Mouse (Mus musculus) heart, postnatal 14 days (tissue): ENCODE data around the gene Olfr1012. TPM values are rescaled to one million over a fixed set of nuclear protein-coding genes. Genes with fewer than 3 reads are reported as not detected.
"Not testable (repeated sequence)": the region's sequence is repeated elsewhere in the genome, so short reads cannot be mapped to it uniquely, and the experiment has no call there.

Experiments used
- DNase-seq, 2 experiments: peaks; one replicate each; pipeline ENCODE4 v3.0.0; 2021 to 2022
- intact Hi-C: fragments of 180-260 bp; cut with DNase I; formaldehyde crosslinking; loops from one replicate; pipeline ENCODE4 v1.15.1; 2025
- long read RNA-seq, 2 experiments: library from polyadenylated mRNA; stranded (forward); transcript quantifications; one replicate each; pipeline ENCODE4 v2.0.0; 2021
- total RNA-seq, 2 experiments: library from RNA; stranded (reverse); gene quantifications; 2 replicates each; pipeline ENCODE4 v1.2.3; 2021

Olfr1012 gene
- not detected for total RNA-seq
- long read RNA-seq, experiment 1 = 0 reads
- long read RNA-seq, experiment 2 = 0 reads

DNA sequence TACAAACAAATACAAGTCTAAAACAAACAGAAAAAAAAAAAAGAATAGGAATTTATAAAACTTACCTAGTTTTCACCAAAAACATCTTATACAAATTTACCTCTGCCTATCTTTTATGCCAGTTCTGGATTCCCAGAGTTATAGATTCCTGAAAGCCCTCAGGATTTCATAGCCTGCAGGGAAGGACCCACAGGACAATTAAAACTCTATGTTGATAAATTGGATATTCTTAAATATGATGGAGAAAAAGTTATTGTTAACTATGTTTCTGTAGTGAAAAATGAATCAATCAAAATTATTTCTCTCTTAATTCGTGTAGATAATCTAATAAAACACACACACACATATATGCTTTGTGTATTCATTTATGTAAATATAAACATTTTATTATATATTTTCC, at the start of gene Olfr1012:
Olfr1012 (minus strand) TSS at position 101 of the 400 bp plus-strand sequence.
- no peak for DNase-seq
- intact Hi-C loops = no loop called here

DNA sequence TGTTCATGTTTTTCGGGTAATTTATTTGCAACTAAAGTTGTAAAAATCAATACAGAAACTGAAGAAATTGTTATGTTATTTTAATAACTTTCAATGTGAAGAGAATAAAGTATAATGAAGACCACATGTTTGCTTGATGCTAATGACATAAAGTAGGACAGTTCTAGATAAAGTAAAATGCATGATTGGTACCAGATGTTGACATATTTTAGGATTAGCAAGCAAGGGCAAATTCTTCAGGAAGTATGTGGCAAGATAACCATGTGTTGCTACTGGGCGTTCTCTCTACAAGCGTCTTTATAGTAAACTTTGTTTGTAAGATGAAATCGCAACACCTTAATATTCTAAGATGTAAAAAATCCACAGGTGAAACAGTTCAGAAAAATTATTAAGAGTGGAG, 41.9 kb upstream of the Olfr1012 start:
- no peak for DNase-seq
- intact Hi-C loops = no loop called here

DNA sequence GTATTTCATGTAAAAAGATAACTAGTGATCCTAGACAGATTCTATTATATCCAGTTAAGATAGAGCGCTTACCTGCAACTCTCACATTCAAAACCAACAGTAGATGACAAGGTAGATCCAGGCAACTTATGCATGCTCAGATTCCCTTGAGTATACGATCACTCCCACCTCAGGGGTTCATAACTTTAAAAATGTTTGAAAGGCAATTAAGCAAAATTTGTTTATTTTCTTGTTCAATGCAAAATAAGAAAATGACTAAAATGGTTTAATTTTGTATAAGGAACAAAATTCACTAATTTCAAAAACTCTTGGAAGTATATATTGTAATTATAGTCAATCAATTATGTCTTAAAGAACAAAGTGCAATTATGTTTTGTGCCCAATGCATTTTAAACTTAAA, 39.9 kb upstream of the Olfr1012 start, which contains the start of gene Olfr1016:
Olfr1016 (minus strand) TSS at position 101 of the 400 bp plus-strand sequence.
- intact Hi-C loops = no loop called here
- DNase-seq = no peak

DNA sequence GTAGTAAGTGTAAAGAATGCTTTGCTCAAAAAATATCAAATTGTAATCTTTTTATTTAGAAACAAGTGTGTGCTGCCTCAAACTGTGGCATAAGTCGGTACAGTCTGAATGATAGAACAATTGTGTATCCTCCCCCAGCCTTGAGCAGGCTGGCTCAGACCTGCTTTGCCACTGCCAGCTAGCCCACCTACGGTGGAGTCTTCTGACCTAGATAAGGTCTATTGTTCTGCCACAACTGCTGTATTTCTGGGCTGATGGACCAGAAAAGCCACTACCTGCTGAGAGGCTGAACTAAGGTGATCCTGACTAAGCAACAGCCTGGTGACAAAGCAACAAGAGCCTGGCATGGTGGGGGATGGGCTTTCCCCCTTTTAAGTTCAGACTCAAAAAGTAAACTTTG, 29.8 kb upstream of the Olfr1012 start:
- intact Hi-C loops = no loop called here
- DNase-seq = no peak

DNA sequence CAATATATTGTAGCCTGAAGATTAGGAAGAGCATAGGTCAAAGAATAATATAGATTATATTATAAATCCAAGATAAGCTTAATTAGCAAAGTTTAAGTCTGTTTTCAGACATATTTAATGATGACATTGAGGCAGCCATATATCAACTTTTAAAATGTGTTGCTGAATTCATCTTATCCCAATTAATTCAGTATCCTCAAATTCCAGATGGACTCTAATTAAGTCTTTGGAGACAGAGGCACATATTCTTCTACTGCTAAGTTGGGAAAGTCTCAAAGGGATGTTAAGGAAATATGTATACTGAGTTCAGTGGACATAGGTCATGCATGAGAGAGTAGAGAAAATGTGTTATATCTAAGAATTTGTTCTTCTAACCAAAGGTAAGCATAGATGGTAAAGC, 19.2 kb upstream of the Olfr1012 start, which contains the start of gene Olfr1015:
Olfr1015 (plus strand) TSS at position 301 of the 400 bp plus-strand sequence.
- DNase-seq = no peak
- intact Hi-C loops = no loop called here

DNA sequence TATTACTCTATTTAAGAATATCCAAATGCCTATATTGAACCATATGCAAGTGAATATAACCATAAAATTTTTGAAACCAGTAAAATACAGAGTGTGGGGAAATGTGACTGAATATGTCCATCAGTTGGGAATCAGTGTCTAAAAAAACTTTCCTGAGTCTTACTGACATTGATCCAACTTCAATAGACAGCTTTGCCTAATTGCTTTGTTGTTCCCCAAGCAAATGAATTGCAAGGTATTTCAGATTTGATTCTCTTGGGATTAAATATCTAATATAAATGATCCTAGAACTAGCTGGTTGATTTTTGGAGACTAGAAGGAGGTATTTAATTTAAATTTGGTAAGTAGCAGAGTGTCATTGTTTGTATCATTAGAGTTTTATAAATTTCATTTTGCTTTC, 9.8 kb upstream of the Olfr1012 start, which contains the start of gene Olfr1014:
Olfr1014 (plus strand) TSS at position 301 of the 400 bp plus-strand sequence.
- DNase-seq = no peak
- intact Hi-C loops = no loop called here

- intact Hi-C loops = no loop called here
These were observed 4.2 kb upstream of the Olfr1012 start, which contains the start of gene Olfr1013 for GRCm38 (mm10) chr2:85766798-85767197. Gene Olfr1013 (plus strand): TSS chr2:85767098.

DNA sequence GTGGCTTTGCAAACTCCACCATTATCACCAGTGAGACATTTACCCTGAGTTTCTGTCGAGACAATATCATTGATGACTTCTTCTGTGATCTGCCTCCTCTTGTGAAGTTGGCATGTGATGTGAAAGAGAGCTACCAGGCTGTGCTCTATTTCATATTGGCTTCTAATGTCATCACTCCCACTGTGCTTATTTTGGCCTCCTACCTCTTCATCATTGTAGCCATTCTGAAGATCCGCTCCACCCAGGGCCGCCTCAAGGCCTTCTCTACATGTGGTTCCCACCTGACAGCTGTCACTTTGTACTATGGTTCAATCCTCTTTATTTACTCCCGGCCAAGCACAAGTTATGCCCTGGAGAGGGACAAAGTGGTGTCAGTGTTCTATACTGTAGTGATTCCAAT, 8.7 kb downstream of the Olfr1012 start:
- intact Hi-C loops = no loop called here
- DNase-seq = no peak

More at GRCm38 (mm10) chr2:85766798-85767197, 4.2 kb upstream of the Olfr1012 start, which contains the start of gene Olfr1013:
- no peak for DNase-seq

- intact Hi-C loops = loop anchor here (2.0 kb wide), 1 partner anchor 739 kb away; no protein-coding TSS in a partner anchor
- DNase-seq = peak in 1 of 2 experiments; percentile 23
These were observed 36.8 kb downstream of the Olfr1012 start for GRCm38 (mm10) chr2:85725793-85726192.

DNA sequence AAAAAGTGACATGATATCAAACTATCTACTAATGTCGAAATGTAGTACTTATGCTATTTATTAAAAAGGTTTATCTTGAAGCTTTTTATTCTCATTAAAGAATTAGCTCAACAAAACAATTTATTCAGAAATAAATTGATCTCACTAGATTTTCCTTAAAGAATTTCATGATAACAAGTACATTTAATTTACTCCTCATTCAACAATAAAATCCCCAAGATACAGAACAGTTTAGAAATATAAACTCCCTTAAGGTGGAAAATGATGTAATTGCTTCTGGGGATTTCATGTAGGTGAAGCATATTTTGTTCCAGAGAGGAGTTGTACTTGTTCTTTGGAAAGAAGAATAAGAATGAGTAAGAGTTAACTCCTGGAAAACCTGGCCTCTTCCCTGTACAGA, 47.4 kb downstream of the Olfr1012 start, which contains the start of gene Olfr1009:
Olfr1009 (plus strand) TSS at position 301 of the 400 bp plus-strand sequence.
- intact Hi-C loops = no loop called here
- no peak for DNase-seq

DNA sequence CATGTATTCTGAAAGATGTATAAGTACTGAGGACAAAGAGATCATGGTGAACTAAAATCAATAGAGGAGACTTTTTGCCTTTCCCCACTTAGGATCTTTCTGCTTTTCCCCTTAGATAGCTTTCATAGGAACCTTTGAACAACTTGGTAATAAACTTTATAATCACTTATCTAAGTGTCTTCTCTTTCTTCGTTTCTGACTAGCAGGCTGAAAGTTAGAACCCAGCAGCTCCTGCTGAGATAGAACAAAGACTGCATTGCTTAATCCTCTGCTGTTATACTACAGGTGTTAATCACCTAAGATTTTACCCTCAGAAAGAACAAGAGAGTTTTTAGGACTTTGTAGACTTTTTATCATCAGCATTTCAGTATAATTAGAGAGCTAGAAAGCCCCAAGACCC, 51.4 kb downstream of the Olfr1012 start:
- no peak for DNase-seq
- intact Hi-C loops = no loop called here

DNA sequence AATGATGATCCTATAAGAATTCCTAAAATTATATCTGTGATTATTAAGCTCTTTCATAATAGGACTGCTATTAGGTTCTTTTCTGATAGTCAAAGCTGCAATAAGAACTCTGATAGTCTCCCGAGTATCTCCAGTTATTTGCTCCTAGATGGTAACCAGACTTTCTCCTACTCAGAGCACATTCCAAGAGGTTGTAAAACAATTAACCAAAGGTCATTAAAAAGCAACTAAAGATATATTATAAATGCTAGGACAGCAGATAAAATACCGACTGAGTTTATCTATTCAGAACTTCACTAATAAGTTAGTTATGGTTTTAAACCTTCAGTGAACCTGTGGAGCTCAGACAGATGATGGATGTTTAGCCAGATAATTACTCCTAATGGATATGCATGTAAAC, 51.9 kb downstream of the Olfr1012 start:
- DNase-seq, intact Hi-C loops: not testable (repeated sequence)

Other genes starting within 250 kb of the Olfr1012 start
- not detected for gene 4833423E24Rik, start 243.7 kb downstream of the Olfr1012 start, total RNA-seq
- gene Olfr996, start 183.6 kb downstream of the Olfr1012 start, total RNA-seq = not detected
- not detected for gene Olfr998, start 173.8 kb downstream of the Olfr1012 start, total RNA-seq
- gene Olfr1000, start 150.9 kb downstream of the Olfr1012 start, total RNA-seq = not detected
- not detected for gene Olfr1002, start 112.1 kb downstream of the Olfr1012 start, total RNA-seq
- gene Olfr154, start 98.3 kb downstream of the Olfr1012 start, total RNA-seq = not detected
- not detected for gene Olfr1006, start 84.0 kb downstream of the Olfr1012 start, total RNA-seq
- not detected for gene Olfr1008, start 73.3 kb downstream of the Olfr1012 start, total RNA-seq
- not detected for gene Olfr1009, start 47.3 kb downstream of the Olfr1012 start, total RNA-seq
- gene Olfr1013, start 4.3 kb upstream of the Olfr1012 start, total RNA-seq = not detected
- not detected for gene Olfr1014, start 9.9 kb upstream of the Olfr1012 start, total RNA-seq
- gene Olfr1015, start 19.3 kb upstream of the Olfr1012 start, total RNA-seq = not detected
- not detected for gene Olfr1016, start 39.8 kb upstream of the Olfr1012 start, total RNA-seq
- gene Olfr1018, start 55.7 kb upstream of the Olfr1012 start, total RNA-seq = not detected
- not detected for gene Olfr1019, start 82.7 kb upstream of the Olfr1012 start, total RNA-seq
- gene Olfr1020, start 84.3 kb upstream of the Olfr1012 start, total RNA-seq = not detected
- gene Olfr1022, start 105.8 kb upstream of the Olfr1012 start, total RNA-seq = not detected
- not detected for gene Olfr1023, start 122.9 kb upstream of the Olfr1012 start, total RNA-seq
- gene Olfr1024, start 142.3 kb upstream of the Olfr1012 start, total RNA-seq = not detected
- gene Olfr1025-ps1, start 152.4 kb upstream of the Olfr1012 start, total RNA-seq = not detected
- gene Olfr1026, start 158.8 kb upstream of the Olfr1012 start, total RNA-seq = not detected
- gene Olfr1028, start 187.7 kb upstream of the Olfr1012 start, total RNA-seq = not detected
- not detected for gene Olfr1029, start 211.1 kb upstream of the Olfr1012 start, total RNA-seq
- gene Olfr1030, start 216.5 kb upstream of the Olfr1012 start, total RNA-seq = not detected
- gene Olfr1031, start 227.5 kb upstream of the Olfr1012 start, total RNA-seq = not detected
- gene Olfr1032, start 242.8 kb upstream of the Olfr1012 start, total RNA-seq = not detected